Mouse (Mus musculus): Measurements from ENCODE around the gene Igf1r. TPM values are rescaled to one million over a fixed set of nuclear protein-coding genes. Genes with fewer than 3 reads are reported as not detected.

Gene Igf1r
- total RNA-seq (2023), result 1 to 10 TPM; 2.6 to 3.0 TPM

DNA sequence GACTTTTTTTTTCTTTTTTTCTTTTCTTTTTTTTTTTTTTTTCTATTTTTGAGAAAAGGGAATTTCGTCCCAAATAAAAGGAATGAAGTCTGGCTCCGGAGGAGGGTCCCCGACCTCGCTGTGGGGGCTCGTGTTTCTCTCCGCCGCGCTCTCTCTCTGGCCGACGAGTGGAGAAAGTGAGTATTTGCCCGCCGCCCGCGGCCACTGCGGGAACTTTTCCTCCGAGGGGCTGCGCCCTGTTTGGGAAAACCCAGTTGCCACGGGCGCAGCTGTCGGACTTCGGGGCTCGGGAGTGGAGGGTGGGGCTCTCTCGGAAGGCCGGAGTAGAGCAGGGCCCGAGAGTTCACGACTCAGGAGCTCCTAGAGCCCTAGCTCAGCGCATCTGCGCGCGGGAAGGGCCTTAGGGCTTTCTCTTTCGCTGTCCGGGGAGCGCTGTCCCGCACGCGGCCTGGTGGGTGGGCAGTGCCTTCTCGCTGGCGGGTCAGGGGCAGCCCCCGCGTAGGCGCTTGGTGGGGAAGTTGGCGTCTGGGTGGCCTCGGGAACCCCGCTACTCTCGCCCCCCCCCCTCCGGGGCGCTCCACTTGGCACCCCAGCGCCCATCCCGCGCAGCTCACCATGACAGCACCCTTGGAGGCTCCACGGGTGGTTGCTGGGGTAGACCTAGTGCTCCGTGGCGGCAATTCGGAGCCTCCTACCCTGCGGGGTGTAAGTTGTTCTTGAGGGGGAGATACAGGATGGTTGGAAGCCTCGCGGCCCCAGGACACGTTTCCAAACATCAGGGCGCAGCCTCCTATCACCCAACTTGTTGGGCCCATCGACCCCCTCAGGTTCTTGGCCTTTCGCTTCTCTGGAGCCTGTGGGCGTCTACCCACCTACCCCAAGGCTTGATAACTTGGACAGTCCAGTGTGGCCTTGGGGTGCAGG lies at the start of gene Igf1r:
TSS of gene Igf1r (plus strand) at position 51 of the 924 bp plus-strand sequence.

DNA sequence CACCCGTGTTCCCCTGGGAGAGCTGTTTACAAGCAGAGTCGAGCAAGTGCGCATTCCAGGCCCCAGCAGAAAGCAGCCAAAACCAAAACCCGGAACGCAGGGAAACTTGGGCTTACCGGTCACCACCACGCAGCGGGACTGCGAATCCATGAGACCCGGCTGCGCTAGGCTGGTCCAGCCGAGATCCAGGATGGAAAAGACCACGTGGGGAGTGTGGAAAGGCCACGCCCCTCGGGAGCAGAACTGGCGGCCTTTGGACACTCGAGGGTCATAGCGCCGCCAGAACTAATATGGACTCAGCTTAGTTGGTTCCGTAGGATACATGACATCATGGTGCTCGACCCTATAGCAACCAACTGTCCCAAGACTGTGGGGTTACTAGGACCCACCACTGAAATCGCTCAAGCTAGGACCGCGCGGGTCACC lies 311.4 kb downstream of the Igf1r start, which contains the start of gene Pgpep1l:
TSS of gene Pgpep1l (minus strand) at position 206 of the 426 bp plus-strand sequence.

GRCm38 (mm10) chr7:68273515-68273914 lies 320.9 kb downstream of the Igf1r start, which contains the start of gene Fam169b:
Fam169b (plus strand) TSS chr7:68273839.

Other genes with a start within 250 kb of the Igf1r start
- not detected for gene Synm, start 193.1 kb upstream of the Igf1r start, total RNA-seq (2023)